Mouse (Mus musculus) C2C12 (cell line): ENCODE measurements around the gene Ccnc.

ENCODE experiments used
- CEBPB ChIP-seq: IDR thresholded peaks from one replicate; pipeline ENCODE4 v1.6.1; 2011; ENCODE audit warnings: low read depth, mild to moderate bottlenecking, control low read depth, moderate library complexity
- CTCF ChIP-seq: IDR thresholded peaks from one replicate; pipeline ENCODE4 v1.5.1; 2011; ENCODE audit not compliant: control insufficient read depth, insufficient read depth, insufficient read length
- FOSL1 ChIP-seq: IDR thresholded peaks from one replicate; pipeline ENCODE4 v1.8.0; 2011; ENCODE audit warnings: mild to moderate bottlenecking, low read length; ENCODE audit not compliant: poor library complexity, insufficient read depth, severe bottlenecking
- MAX ChIP-seq: IDR thresholded peaks from one replicate; pipeline ENCODE4 v1.6.1; 2011; ENCODE audit warnings: mild to moderate bottlenecking, control low read depth
- MYOD1 ChIP-seq: IDR thresholded peaks from one replicate; pipeline ENCODE4 v1.6.1; 2011; ENCODE audit warnings: low read depth; ENCODE audit not compliant: control insufficient read depth, insufficient read length
- MYOG ChIP-seq: IDR thresholded peaks from one replicate; pipeline ENCODE4 v1.6.1; 2011; ENCODE audit not compliant: control insufficient read depth, insufficient read length; ENCODE audit errors: extremely low read depth
- USF1 ChIP-seq: IDR thresholded peaks from one replicate; pipeline ENCODE4 v1.6.1; 2011; ENCODE audit warnings: low read depth, mild to moderate bottlenecking, control low read depth, moderate library complexity

DNA sequence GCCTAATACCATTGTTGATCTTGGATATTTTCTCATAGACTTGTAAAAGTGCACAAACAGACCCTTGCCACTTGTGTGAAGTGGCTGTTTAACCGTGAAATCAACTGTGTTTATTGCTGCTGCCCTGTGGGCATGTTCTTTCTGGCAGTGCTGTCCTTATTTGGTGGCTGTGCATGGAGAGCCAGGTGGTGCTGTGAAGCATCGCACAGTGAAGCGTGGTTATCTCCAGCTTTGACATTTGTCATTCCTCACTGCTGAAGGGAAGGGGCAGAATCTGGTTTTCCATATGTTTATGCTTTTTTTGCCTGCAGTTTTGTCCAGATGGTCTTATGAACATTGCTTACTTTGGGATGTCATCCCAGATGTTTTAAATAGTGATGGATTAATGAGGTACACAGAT, 66.1 kb downstream of the Ccnc start:
- TF ChIP-seq CTCF (no peak), MAX (no peak), CEBPB (no peak), MYOD1 (no peak), USF1 (no peak), MYOG (no peak), FOSL1 (no peak)
